ENCODE assay signal across 23 mouse cellular contexts in the genomic region with DNA sequence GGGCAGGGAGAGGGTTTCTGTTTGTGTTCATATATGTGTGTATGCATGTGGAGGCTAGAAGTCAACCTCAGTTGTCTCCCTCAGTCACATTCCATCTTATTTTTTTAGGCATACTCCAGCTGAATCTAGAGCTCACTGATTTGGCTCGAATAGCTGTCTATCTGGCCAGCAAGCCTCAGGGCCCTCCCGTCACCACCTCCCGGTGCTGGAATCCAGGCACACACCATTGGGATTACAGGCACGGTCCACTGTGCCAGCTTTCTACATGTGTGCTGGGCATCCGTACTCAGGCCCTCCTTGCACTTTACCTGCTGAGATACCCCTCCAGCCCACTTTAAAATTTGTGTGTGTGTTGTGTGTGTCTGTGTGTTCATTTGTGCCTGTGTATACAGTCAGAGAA. TPM values are rescaled to one million over a fixed set of nuclear protein-coding genes. Genes with fewer than 3 reads are reported as not detected.
DNase-seq lines count a peak whose midpoint lies in the region; ATAC-seq lines count a peak whose summit lies in the region.
"Had no signal": no experiment of that assay in that cellular context is flagged by ENCODE, and none has a peak within 500 bp of the region (broad histone marks: within the 10 kb centered on the region; RNA-seq: fewer than 3 reads in every experiment).

No protein-coding gene starts in this region.

- H3K4me1 ChIP-seq in midbrain, embryonic 11.5 days (ENCODE audit: control insufficient read depth, insufficient read depth, low read length), result no peaks in the 10 kb centered on the region
- H3K4me1 ChIP-seq: embryonic facial prominence, embryonic 13.5 days; forebrain, embryonic 13.5 days; midbrain, embryonic 15.5 days; neural tube, embryonic 12.5 days had no signal

- no peaks in the 10 kb centered on the region for H3K27me3 ChIP-seq in midbrain, embryonic 11.5 days (ENCODE audit: control insufficient read depth, insufficient read depth, low read length)
- H3K27me3 ChIP-seq: embryonic facial prominence, embryonic 13.5 days; forebrain, embryonic 13.5 days; midbrain, embryonic 15.5 days; neural tube, embryonic 12.5 days had no signal

- no peak overlapping the region for H3K27ac ChIP-seq in midbrain, embryonic 11.5 days (ENCODE audit: low read depth, low read length)
- H3K27ac ChIP-seq: embryonic facial prominence, embryonic 13.5 days; forebrain, embryonic 13.5 days; gastrocnemius, adult 2 months; hindbrain, embryonic 14.5 days; midbrain, embryonic 15.5 days; neural tube, embryonic 12.5 days had no signal

- no peak for ATAC-seq in midbrain, embryonic 11.5 days (ENCODE audit: low FRiP score)
- ATAC-seq: forebrain, embryonic 13.5 days; inflammation-experienced regulatory T-cells, adult 6 months; liver, postnatal 0 days; midbrain, embryonic 15.5 days had no signal

- H3K4me2 ChIP-seq in midbrain, embryonic 11.5 days, result no peak overlapping the region
- H3K4me2 ChIP-seq: embryonic facial prominence, embryonic 13.5 days; forebrain, embryonic 13.5 days; hindbrain, embryonic 14.5 days; midbrain, embryonic 15.5 days; neural tube, embryonic 12.5 days had no signal

- intact Hi-C loops in heart, postnatal 10 days (cut with DNase I), result loop anchor here (2.0 kb wide), 1 partner anchor 29 kb away; no protein-coding TSS in a partner anchor

- DNase-seq in adrenal gland, postnatal 14 days, result peak; percentile 34
- DNase-seq in adrenal gland, adult (ENCODE audit: inconsistent age in 2 of 2, low spot score in 1 of 2), result no peak
- DNase-seq in lung, postnatal 36 days, result peak; percentile 4
- DNase-seq in lung, postnatal 14 days, result no peak
- DNase-seq in heart, postnatal 10 days, result peak; percentile 67 to 68
- no peak for DNase-seq in midbrain, embryonic 11.5 days (ENCODE audit: low spot score, missing footprints)
- no peak for DNase-seq in lung, adult 18-20 months
- DNase-seq in right cerebral cortex, adult 2 months (ENCODE audit: low spot score in 2 of 2), result no peak
- DNase-seq: cerebellum, adult 11-12 months; gastrocnemius, adult 2 months; kidney, adult 8-10 months; kidney, postnatal 10 days; liver, postnatal 0 days; lung, postnatal 10 days; retina, postnatal 1 day had no signal

- 91% methylated on average over 5 of the region's 5 CpGs for WGBS in midbrain, embryonic 11.5 days

- no peak overlapping the region for H3K9ac ChIP-seq in midbrain, embryonic 11.5 days (ENCODE audit: low read length)
- H3K9ac ChIP-seq: embryonic facial prominence, embryonic 13.5 days; forebrain, embryonic 13.5 days; hindbrain, embryonic 14.5 days; liver, postnatal 0 days; midbrain, embryonic 15.5 days; neural tube, embryonic 12.5 days had no signal

- H3K4me3 ChIP-seq in midbrain, embryonic 11.5 days (ENCODE audit: low read depth, low read length), result no peak overlapping the region
- H3K4me3 ChIP-seq: embryonic facial prominence, embryonic 13.5 days; erythroblast, embryonic 14.5 days; forebrain, embryonic 13.5 days; gastrocnemius, adult 2 months; midbrain, embryonic 15.5 days; neural tube, embryonic 12.5 days had no signal

- no peaks in the 10 kb centered on the region for H3K9me3 ChIP-seq in midbrain, embryonic 11.5 days (ENCODE audit: control insufficient read depth, low read length)
- H3K9me3 ChIP-seq: embryonic facial prominence, embryonic 13.5 days; forebrain, embryonic 13.5 days; midbrain, embryonic 15.5 days; neural tube, embryonic 12.5 days had no signal

- no peaks in the 10 kb centered on the region for H3K36me3 ChIP-seq in midbrain, embryonic 11.5 days (ENCODE audit: control insufficient read depth, insufficient read depth, low read length)
- H3K36me3 ChIP-seq: midbrain, embryonic 15.5 days had no signal

RNA-seq across cellular contexts. Expression of a gene that starts 41.2 kb away (rescaled TPM):
- 1.5 and 2.0 TPM in 2 replicates for total RNA-seq in adrenal gland, postnatal 14 days (2021)
- 10 to 100 TPM; 79.2 to 89.9 TPM for total RNA-seq in heart, postnatal 10 days (2021)
- polyA plus RNA-seq in midbrain, embryonic 11.5 days (2014; fragmentation: Nextera tagmentation; extraction: Ambion mirVana), result 0.62 and 0.83 TPM in 2 replicates
- total RNA-seq: granulocyte monocyte progenitor cell, adult 5-6 weeks had no signal

Comparison
In these comparisons a context has a peak if more than half of its experiments do, and no peak if none do; other contexts are left out.
1. DNase-seq: peak in adrenal gland, postnatal 14 days (single experiment), lung, postnatal 36 days (single experiment) and heart, postnatal 10 days (2 of 2); none in adrenal gland, adult (0 of 2), lung, postnatal 14 days (single experiment), midbrain, embryonic 11.5 days (single experiment), lung, adult 18-20 months (0 of 2) and right cerebral cortex, adult 2 months (0 of 2).
2. RNA of a gene that starts 41.2 kb away (total RNA-seq): 79.2 to 89.9 TPM in heart, postnatal 10 days; 1.5 to 2.0 TPM in adrenal gland, postnatal 14 days; every median in the first group is over 10 times any median in the second.